Mouse (Mus musculus): ENCODE data around the gene Ppp1r27. TPM values are rescaled to one million over a fixed set of nuclear protein-coding genes. Genes with fewer than 3 reads are reported as not detected.

The Ppp1r27 gene
- polyA plus RNA-seq (2017; shearing (Covaris generic)) = not detected

GRCm38 (mm10) chr11:120550810-120551440 is at the start of gene Ppp1r27:
TSS of gene Ppp1r27 (minus strand) at chr11:120551132.

GRCm38 (mm10) chr11:120598283-120598989 is 47.5 kb upstream of the Ppp1r27 start, which contains the start of the genes Alyref and Anapc11:
TSS of gene Alyref (minus strand) at chr11:120598365.
TSS of gene Anapc11 (plus strand) at chr11:120598421.

GRCm38 (mm10) chr11:120581490-120582267 is 30.7 kb upstream of the Ppp1r27 start, which contains the start of gene Arhgdia:
TSS of gene Arhgdia (minus strand) at chr11:120581624.

GRCm38 (mm10) chr11:120572752-120573584 is 22.0 kb upstream of the Ppp1r27 start, which contains the start of gene P4hb:
TSS of gene P4hb (minus strand) at chr11:120573253.

GRCm38 (mm10) chr11:120549168-120549945 is 1.6 kb downstream of the Ppp1r27 start, which contains the start of gene Mcrip1:
TSS of gene Mcrip1 (minus strand) at chr11:120549727.

GRCm38 (mm10) chr11:120530085-120530964 is 20.6 kb downstream of the Ppp1r27 start, which contains the start of gene Gcgr:
TSS of gene Gcgr (plus strand) at chr11:120530699.

Other genes with a start within 250 kb of the Ppp1r27 start
- 3,099 TPM for gene Actg1, start 202.6 kb downstream of the Ppp1r27 start, polyA plus RNA-seq (2017; shearing (Covaris generic))
- gene Fscn2, start 189.6 kb downstream of the Ppp1r27 start, polyA plus RNA-seq (2017; shearing (Covaris generic)) = 0.44 TPM
- gene Faap100, start 172.4 kb downstream of the Ppp1r27 start, polyA plus RNA-seq (2017; shearing (Covaris generic)) = 28.3 TPM
- 10.3 TPM for gene Nploc4, start 113.4 kb downstream of the Ppp1r27 start, polyA plus RNA-seq (2017; shearing (Covaris generic))
- gene Tspan10, start 108.5 kb downstream of the Ppp1r27 start, polyA plus RNA-seq (2017; shearing (Covaris generic)) = not detected
- gene Pde6g, start 97.6 kb downstream of the Ppp1r27 start, polyA plus RNA-seq (2017; shearing (Covaris generic)) = 0.45 TPM
- 11.6 TPM for gene Oxld1, start 93.1 kb downstream of the Ppp1r27 start, polyA plus RNA-seq (2017; shearing (Covaris generic))
- 51.9 TPM for gene Ccdc137, start 93.0 kb downstream of the Ppp1r27 start, polyA plus RNA-seq (2017; shearing (Covaris generic))
- 36.2 TPM for gene Arl16, start 83.5 kb downstream of the Ppp1r27 start, polyA plus RNA-seq (2017; shearing (Covaris generic))
- gene Mrpl12, start 66.5 kb downstream of the Ppp1r27 start, polyA plus RNA-seq (2017; shearing (Covaris generic)) = 82.5 TPM
- 8.4 TPM for gene Slc25a10, start 59.3 kb downstream of the Ppp1r27 start, polyA plus RNA-seq (2017; shearing (Covaris generic))
- not detected for gene Gcgr, start 20.4 kb downstream of the Ppp1r27 start, polyA plus RNA-seq (2017; shearing (Covaris generic))
- gene Mcrip1, start 1.4 kb downstream of the Ppp1r27 start, polyA plus RNA-seq (2017; shearing (Covaris generic)) = 101 TPM
- gene P4hb, start 22.1 kb upstream of the Ppp1r27 start, polyA plus RNA-seq (2017; shearing (Covaris generic)) = 240 TPM
- gene Arhgdia, start 30.5 kb upstream of the Ppp1r27 start, polyA plus RNA-seq (2017; shearing (Covaris generic)) = 868 TPM
- 6.0 TPM for gene Alyref, start 47.2 kb upstream of the Ppp1r27 start, polyA plus RNA-seq (2017; shearing (Covaris generic))
- gene Anapc11, start 47.3 kb upstream of the Ppp1r27 start, polyA plus RNA-seq (2017; shearing (Covaris generic)) = 135 TPM
- 0.55 TPM for gene Npb, start 57.3 kb upstream of the Ppp1r27 start, polyA plus RNA-seq (2017; shearing (Covaris generic))
- 156 TPM for gene Pcyt2, start 66.8 kb upstream of the Ppp1r27 start, polyA plus RNA-seq (2017; shearing (Covaris generic))
- gene Sirt7, start 74.1 kb upstream of the Ppp1r27 start, polyA plus RNA-seq (2017; shearing (Covaris generic)) = 199 TPM
- gene Mafg, start 82.5 kb upstream of the Ppp1r27 start, polyA plus RNA-seq (2017; shearing (Covaris generic)) = 11.0 TPM
- gene Pycr1, start 92.6 kb upstream of the Ppp1r27 start, polyA plus RNA-seq (2017; shearing (Covaris generic)) = 0.64 TPM
- gene Myadml2, start 97.0 kb upstream of the Ppp1r27 start, polyA plus RNA-seq (2017; shearing (Covaris generic)) = not detected
- gene Notum, start 110.0 kb upstream of the Ppp1r27 start, polyA plus RNA-seq (2017; shearing (Covaris generic)) = not detected
- 132 TPM for gene Aspscr1, start 121.8 kb upstream of the Ppp1r27 start, polyA plus RNA-seq (2017; shearing (Covaris generic))
- gene Cenpx, start 162.6 kb upstream of the Ppp1r27 start, polyA plus RNA-seq (2017; shearing (Covaris generic)) = 117 TPM
- 70.9 TPM for gene Lrrc45, start 162.8 kb upstream of the Ppp1r27 start, polyA plus RNA-seq (2017; shearing (Covaris generic))
- gene Rac3, start 170.3 kb upstream of the Ppp1r27 start, polyA plus RNA-seq (2017; shearing (Covaris generic)) = not detected
- 19.4 TPM for gene Dcxr, start 176.1 kb upstream of the Ppp1r27 start, polyA plus RNA-seq (2017; shearing (Covaris generic))
- gene Cbr2, start 181.0 kb upstream of the Ppp1r27 start, polyA plus RNA-seq (2017; shearing (Covaris generic)) = not detected
- gene Hmga1b, start 211.7 kb upstream of the Ppp1r27 start, polyA plus RNA-seq (2017; shearing (Covaris generic)) = 1.3 TPM
- 2.7 TPM for gene Rfng, start 233.1 kb upstream of the Ppp1r27 start, polyA plus RNA-seq (2017; shearing (Covaris generic))
- gene Gps1, start 233.1 kb upstream of the Ppp1r27 start, polyA plus RNA-seq (2017; shearing (Covaris generic)) = 152 TPM
- 70.6 TPM for gene Dus1l, start 245.3 kb upstream of the Ppp1r27 start, polyA plus RNA-seq (2017; shearing (Covaris generic))

Data from activated CD4-positive, CD25-positive, alpha-beta regulatory T cell, adult 9 weeks (primary cell).